Mouse (Mus musculus): ENCODE measurements around the gene Foxn3.

DNA sequence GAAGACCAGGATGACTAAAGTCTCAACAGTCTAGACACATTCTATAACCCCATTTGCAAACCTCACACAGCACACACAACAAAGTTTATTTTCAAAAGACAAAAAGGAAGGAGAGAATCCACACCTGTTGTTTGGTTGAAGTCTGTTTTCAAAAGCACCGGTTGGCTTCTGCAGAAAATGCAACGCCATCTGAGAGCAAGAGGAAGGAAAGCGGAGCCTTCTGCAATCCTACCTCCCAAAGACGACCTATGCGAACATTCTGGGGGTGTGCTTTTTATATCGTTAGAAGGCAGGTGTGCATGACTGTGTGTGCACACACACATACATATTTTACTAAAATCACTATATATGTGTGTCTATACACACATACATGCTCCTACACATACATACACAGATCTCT is 397.3 kb downstream of the Foxn3 start:
- TF ChIP-seq POLR2A (IDR thresholded peaks at IDR 0.05; ENCODE audit: borderline replicate concordance, insufficient read depth, low read length) (no peak), CTCF (IDR thresholded peaks at IDR 0.05; ENCODE audit: borderline replicate concordance, insufficient read depth, low read depth, low read length) (no peak)

Measured in cerebellum, adult 2 months (tissue).